Mouse (Mus musculus): Measurements from ENCODE around the gene Eral1.

DNA sequence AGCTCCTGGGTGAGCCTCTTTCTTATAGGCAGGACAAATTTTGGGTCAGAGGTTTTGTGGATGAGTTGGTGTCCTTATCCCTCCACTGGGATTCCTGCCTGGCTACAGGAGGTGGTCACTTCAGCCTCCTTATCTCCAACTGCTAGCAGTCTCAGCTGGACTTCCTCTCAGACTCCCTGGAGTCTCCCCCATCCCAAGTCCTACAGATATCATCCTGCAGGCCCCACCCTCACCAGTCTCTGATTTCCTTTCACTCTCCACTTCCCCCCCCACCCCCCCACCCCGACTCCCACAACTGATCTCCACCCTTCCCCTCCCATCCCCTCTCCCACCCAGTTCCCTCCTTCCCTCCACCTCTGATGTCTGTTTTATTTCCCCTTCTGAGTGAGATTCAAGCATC is 3.4 kb upstream of the Eral1 start:
- no peak for TF ChIP-seq CTCF (IDR thresholded peaks at IDR 0.05; ENCODE audit: insufficient read depth, low read depth, low read length)
- no peak for TF ChIP-seq POLR2A (IDR thresholded peaks at IDR 0.05; ENCODE audit: insufficient read depth, low read depth, low read length)

Measured in olfactory bulb, adult 2 months (tissue).